Mouse (Mus musculus) thymus, postnatal 0 days (tissue): ENCODE measurements around the gene Il12a. TPM values are rescaled to one million over a fixed set of nuclear protein-coding genes. Genes with fewer than 3 reads are reported as not detected.
"Not testable (repeated sequence)": the region's sequence is repeated elsewhere in the genome, so short reads cannot be mapped to it uniquely, and the experiment has no call there.

Experiments
- DNase-seq: peaks from one replicate; pipeline ENCODE4 v3.0.0-alpha.2; 2015; ENCODE audit warnings: low spot score
- polyA plus RNA-seq: library from polyadenylated mRNA; unstranded; fragments of >200 nt; fragmentation: Nextera tagmentation; extraction: Ambion mirVana; gene quantifications from 2 replicates; pipeline ENCODE4 v1.2.1, GENCODE M21; 2015

Gene Il12a
- polyA plus RNA-seq, 1 experiment from 2014 or later, result 3.0 TPM

DNA sequence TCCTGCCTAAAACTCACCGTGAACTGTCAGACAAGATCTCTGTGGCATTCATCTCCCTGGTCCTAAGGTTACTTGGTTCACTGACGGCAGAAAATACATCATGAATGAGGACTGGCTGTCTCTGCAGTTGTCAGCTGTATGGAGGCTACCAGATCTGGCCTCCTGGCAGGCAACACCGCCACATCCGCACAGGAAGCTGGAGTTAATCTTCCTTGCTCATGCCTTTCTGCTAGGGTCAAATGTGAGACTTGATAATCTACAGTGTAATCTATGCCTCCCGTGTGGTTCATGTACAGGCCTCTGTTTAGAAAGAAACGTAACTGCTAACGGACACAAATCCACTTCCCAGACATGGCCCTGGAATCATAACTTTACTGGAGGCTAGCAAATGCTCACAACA lies 51.5 kb downstream of the Il12a start:
- DNase-seq, result no peak

DNA sequence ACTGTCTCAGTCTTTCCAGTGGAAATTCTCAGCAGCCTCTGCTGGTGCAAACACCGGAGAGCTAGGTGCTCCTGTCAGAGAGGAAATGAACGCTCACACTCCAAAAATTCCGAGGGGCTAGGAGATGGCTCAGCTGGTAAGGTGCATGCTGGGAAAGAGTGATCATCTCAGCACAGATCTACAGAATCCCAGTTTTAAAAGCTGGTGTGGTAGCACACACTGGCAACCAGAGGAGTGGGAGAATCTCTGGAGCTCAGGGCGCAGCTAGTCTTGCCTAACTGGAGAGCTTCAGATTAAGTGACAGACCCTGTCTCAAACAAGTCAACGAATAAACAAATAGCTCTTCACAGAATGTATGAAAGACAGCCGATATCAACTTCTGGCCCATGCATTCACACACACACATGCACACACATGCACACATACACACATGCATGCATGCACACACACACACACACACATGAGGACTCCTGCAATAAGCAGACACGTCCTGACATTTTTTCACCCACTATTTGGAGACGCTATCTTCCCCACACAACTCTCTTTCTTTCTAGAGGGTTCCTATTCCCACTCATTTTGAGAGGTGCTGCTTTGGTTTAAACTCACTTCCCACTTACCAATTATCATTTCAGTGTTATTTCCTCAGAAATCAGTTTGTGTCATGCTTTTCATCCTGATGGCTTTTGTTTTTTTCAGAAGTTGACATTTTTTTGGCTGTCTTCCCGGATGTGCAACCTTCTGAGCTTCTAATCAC lies 52.5 kb downstream of the Il12a start:
- no peak for DNase-seq

DNA sequence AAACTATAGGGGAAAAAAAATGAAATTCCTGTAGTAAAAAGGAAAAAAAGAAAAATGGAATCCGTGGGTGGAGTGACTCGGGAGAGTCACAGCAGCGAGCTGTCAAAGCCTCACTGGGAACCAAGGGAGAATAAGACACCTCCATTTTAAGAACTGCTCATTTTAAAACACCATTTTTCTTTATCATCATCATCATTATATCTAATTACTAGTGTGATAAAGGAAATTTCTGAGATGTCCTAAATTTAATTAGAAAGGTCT lies 53.0 kb downstream of the Il12a start:
- no peak for DNase-seq

DNA sequence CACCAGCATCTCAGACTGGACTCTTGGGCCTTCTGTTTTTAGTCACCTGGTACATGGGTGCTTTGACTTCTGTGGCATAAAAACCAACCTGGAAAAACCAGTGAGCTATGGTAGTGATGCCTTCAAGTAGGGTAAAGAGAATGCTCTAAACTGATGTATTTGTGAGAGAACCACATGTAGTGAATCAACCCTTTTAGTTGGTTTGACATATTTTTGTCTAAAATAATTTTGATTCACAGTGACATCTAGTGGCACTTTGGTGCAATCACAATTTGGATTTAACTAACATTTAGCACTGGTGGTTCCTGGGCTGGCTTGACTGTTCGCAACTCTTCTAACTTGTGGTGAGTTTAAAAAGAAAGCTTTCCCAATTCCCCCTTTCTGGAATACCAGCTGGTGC lies 53.7 kb downstream of the Il12a start:
- DNase-seq, result peak; percentile 54

DNA sequence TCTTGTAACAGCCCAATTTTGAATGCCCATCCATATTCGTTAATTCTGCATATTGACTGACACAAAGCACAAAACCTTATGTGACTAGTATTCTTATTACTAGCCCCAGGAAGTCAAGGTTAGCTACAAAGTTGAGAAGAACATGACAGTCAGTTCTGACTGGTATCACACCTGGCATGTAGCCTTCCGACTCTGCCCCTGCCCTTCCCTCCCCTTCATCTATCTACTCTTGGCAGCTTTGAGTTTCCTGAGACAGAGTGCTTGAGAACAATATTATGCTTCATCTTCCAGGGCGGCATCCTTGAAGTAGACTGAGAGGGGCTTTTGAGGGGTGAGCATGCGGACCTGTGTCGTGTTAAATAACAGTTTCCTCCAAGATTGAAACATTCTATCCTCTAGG lies 54.6 kb downstream of the Il12a start:
- no peak for DNase-seq

DNA sequence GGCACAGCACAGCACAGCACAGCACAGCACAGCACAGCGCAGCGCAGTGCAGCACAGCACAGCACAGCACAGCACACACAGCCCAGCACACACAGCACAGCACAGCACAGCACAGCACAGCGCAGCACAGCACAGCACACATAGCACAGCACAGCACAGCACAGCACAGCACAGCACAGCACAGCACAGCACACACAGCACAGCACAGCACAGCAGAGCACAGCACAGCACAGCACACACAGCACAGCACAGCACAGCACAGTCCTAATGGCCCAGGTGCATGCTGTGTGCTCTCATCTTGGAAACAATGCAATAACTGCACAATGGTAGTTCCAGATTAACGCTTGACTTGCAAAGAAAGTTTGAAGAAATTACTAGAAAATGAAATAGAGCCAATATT lies 55.8 kb downstream of the Il12a start:
- not testable (repeated sequence) for DNase-seq

Other genes with a start within 250 kb of the Il12a start
- gene 1110032F04Rik, start 178.9 kb downstream of the Il12a start, polyA plus RNA-seq, result 0.94 and 1.0 TPM in 2 replicates